Mouse (Mus musculus): ENCODE measurements around the gene Pbx1.

The Pbx1 gene

DNA sequence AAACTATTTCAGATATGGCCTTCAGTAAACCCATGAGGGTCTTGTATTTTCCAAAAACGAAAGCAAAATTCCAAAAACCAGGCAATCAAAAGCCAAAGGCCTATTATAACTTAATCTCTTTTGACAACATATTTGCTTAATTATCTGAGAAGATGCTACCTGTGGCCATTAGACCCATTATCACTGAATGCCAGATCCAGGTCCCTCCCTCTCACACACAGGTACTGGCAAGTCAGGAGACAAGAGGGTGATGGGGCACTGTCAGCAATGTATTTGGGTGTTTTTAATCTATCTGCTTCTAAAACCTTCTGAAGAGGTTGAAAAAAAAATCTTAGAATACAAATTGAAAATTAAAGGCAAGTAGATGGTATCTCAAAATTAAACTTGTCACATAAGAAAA lies 138.4 kb downstream of the Pbx1 start:
- no peak for DNase-seq

DNA sequence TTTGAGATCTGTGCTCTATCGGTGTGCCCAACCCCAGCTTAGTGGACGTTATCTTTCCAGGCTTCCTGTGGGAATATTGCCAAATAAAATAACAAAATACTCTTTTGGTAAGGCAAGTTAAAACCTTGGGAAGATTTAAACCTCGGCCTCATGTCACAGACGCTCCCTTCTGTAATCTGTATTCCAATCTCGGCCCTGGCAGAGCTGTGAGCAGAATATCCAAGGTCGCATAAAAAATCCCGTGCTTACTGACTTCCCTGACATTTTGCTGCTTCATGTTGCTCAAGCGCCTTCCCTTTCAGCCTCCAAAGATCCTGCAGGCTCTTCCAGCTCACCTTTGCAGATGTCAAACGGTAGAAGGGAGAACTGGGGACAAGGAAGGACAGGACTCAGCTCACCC lies 140.0 kb downstream of the Pbx1 start:
- no peak for DNase-seq

DNA sequence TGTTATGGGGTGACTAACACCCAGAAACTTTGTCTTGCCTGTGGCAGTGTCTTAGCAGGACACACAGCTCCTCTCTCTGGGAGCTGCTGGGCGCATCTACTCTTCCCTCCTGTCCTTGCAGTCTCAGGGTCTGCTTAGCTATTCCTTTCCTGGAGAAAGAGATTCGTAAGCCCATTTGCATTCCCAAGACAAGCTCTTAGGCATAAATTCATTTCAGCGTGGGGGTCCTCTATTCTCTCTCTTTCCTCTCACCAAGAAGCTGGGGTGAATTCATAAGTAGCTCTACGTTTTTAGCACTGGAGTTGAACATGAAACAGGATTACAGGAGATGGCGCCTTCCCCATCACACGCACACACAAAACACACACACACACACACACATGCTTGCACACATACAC lies 140.4 kb downstream of the Pbx1 start:
- no peak for DNase-seq

DNA sequence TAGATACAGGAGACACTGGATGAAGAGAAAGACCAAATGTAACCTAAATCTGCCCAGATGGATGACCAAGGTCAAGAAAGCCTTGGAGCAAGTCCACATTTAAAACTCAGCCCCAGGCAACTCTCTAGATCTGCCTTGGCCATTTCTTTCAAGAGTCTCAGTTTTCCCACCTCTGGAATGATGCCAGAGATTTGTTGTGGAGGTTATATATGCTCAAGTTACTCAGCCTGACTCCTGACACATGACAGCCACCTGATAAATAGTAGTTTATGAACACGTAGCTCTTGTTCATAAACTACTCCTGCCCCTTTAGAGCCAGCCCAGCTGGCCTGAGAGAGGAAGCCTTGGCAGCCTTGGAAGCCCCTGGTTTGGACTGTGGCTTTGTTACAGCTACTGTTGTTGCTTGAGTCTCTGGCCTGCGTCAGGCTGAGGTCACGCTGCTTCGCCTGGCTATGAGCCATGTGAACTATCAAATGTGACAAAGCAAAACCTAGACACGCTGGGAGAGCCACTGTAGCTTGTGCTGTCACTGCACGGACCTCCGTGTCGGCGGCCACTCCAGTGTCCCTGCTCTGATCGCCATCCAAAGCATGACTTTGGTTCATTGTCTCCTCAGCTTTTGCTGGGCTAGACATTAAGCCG lies 140.9 kb downstream of the Pbx1 start:
- DNase-seq, result peak; percentile 98

DNA sequence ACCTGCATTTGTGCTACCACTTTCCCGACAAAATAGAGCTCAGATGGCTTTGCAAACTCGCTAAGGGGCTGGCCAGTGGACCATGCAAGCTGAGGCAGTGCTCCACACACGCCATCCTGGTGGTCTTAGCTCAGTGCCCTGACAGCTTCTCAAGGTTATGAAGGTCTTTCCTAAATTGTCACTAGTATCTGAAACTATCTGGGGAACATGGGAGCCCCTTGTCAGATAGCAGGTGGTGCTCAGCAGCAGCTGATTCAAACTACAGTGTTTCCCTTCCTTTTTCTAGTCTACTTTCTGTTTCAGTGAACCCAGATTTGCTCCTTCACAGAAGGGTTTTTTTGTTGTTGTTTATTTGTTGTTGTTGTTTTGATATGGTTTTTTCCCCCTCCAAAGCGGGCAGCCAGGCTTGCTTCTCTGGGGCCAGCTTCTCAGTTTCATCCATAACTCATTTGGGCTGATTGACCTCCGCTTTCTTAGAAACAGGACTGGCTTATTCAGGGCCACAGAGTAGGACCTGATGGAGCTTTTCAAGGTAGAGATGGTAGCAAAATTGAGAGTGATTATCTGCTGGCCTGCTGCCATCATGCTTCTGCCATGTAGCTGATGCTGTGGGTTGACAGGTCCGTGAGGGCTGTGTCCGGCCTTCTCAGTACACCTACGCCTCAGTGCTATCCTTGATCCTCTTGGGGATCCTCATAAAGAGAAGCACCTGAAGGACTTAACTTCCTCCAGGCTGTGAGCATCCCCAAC lies 141.7 kb downstream of the Pbx1 start:
- peak; percentile 91 for DNase-seq

DNA sequence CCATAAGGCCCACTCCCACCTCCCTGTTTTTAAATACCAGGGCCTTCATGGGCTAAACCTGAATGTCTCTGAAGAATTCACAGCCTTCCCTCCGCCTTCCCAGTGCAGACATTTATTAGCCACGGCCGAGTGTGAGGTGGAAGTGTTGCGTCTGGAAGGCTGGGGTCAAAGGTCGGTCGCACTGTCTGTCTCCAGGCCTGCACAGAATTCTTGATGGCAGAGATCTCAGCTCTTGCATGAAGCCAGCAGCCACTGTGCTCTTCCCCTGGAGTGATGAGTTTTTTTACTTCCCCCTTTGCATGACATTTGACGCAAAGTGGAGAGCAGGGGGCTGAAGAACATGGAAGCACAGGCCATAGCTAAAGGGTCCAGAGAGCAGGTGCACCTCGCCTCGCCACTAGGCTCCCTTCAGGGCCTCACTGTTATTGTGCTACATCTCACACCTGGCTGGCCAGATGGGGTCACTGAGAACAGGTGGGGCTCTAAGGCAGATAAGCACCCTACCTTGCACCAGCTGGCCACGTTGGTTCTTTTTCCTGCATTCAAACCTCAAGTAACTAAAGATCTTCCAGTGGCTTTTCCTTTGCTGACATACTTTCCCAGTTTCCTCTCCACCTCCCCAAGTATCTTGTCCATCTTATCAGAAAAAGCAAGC lies 143.1 kb downstream of the Pbx1 start:
- DNase-seq, result peak; percentile 91

DNA sequence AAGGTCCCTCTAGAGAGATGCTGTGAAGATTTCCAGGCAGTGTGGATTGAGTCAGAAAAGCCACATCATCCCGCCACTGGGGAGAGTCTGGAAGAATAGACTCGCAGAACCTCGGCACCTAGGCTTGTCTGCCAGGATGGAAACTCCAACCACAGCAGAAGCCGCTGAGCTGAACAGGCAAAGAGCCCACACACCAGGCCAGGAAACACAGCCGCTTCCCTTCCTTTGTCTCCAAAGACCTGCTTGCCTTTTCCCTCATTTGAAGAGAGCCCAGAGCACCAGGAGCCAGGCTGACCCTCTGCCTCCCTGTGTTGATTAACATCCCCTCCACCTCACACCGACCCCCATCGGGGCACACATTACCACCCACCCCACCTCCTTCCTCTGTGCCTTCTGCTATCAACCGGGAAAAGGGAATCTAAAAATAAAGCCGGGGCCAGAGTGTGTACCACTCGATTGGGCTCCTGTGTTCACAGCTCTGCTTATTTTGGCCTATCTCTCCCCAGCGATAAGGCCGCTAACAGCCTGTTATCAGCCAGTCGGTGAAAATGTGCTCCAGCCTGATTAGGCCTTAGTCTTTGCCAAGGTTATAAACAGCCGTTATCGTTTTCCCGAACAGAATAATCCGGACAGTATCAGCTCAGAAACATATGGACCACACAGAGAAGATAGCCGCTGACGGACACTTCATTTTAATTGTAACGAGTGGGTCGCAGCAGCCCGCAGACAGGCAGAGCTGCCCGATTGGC lies 144.1 kb downstream of the Pbx1 start:
- DNase-seq, result peak; percentile 98

DNA sequence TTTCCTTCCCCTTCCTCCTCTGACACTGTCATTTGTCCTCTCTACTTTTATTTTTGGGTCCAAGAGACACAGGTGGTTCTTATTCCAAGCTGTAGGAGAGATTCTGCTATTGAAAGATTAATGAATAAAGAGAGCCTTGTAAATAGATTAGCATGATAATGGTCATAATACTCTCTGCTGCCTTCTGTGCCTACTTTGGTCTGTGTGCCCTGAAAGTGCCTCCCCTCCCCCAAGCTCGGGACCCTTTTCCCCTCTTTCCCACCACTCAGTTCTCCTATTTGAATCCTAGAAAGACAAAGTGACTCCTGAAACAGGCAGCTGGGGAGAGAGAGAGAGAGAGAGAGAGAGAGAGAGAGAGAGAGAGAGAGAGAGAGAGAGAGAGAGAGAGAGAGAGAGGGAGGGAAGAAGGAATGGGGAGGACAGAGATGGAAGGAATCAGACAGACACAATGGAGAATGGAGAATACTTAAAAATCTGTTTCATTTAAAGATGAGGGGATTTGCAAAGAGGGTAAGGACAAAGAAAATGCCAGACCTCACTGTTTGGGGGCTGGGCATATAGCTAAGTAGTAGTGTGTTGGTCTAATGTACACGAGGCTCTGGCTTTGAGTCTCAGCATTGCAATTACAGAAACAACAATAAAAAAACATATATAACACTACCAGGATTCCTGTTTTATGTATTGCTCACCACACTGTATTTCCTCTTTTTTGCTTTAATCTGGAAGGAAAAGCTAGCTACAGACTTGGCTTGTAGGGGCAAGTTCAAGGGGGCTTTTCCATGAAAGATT lies 145.0 kb downstream of the Pbx1 start:
- no peak for DNase-seq

DNA sequence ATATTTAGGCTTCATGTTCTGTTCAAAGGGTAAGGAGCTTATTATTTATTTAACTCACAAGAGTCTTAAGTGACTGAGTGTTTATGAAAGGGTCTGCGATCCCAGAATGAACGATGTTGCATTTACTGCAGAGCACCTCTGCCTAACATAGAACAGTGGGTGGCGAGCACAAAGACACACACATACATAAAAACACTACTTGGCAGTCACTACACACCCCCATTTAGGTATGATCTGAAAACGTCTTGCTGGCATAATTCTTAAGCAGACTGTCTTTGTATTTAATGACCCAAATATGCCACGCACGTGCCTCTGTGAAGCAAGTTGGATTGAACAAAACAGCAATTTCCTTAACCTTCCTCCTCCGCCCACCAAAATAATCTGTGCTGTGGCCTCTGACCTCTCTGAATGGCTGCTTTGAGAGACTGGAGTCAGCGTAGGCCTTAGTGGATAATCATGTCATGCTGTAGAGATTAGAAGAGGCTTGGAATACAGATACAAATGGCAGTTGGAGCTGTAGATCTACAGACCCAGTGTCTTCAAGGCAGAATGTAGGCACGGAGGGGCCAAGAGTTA lies 147.4 kb downstream of the Pbx1 start:
- no peak for DNase-seq

DNA sequence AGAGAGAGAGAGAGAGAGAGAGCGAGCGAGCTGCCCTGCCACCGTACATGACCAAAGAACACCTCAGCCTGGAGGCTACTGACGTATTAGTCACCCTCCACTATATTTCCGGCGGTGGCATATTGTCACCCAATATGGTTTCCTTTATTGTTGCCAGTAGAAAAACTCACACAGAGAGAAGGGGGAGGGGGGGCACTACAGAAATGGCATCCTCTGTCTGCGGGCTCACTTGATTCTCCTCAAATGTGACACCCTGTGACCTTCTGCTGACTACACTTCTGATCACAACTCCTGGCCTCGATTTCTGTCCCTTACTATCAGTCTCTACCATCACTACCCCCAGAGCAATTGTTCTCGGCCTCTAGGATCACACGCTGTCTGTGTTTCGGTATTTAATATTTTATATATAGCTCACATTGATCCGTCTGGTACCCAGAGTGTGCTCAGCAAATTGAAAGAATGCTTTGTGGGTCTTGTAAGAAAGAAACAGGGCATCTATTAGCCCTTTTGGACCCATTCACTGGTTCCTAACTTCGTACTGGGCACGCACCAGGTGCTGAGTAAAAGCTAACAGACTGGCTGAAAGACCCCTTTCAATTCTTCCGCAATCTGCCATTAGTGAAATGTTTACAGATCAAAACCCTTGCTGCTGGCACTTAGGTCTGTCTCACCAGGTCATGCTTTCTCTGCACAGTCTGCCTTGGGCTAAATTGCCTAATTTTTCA lies 148.1 kb downstream of the Pbx1 start:
- DNase-seq, result no peak

DNA sequence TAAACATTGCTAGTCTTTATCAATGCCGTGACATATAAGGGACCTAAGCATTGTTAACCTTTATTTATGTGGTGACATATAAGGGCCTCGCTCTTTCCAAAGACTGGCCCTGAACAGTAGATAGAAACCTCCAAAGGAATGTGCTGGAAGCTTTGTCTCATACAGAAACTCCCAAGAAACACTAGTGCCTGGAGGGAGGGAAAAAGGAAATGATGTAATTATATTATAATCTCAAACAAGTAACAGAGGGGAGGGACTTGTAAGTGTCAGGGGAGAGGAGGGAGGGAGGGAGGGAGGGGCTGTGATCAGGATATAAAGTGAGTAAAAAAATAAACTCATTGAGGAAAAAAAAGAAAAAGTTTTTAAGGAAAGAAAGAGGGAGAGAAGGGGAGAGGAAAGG lies 148.6 kb downstream of the Pbx1 start:
- no peak for DNase-seq

DNA sequence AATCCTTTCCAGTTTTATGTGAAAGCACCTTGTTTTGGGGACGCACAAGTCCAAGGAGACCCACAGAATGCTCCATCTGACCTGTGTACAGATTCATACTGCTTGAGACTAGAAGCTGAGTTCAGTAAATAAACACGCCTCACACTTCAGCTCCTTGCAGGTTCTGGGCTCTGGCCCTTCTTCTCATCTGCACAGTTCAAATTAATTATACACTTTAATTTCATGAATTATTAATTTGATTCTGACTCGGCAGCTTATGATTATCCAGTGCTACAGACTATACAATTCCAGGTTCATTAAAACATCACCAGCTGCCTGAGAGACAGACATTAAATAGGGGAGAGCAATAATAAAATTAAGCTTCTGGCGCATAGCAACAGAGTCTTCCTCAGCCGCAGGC lies 156.4 kb downstream of the Pbx1 start:
- no peak for DNase-seq

DNA sequence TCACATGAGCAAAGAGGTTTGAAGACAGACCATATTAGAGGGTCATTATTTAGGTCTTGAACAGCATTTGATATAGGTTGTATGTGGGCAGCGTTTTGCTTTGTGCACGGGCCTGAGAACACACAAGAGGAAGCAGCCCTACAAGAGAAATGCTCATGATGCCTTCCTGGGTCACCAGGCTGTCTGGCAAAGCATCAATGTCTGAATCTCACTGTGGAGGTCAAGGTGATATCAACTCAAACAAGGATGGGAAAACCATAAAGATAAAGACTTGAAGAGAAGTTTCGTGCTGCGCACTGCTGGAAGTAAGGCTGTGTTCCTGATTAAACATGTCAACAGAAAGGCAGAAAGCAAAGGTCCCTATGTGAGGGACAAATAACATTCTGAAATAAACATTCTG lies 157.8 kb downstream of the Pbx1 start:
- peak; percentile 55 for DNase-seq

DNA sequence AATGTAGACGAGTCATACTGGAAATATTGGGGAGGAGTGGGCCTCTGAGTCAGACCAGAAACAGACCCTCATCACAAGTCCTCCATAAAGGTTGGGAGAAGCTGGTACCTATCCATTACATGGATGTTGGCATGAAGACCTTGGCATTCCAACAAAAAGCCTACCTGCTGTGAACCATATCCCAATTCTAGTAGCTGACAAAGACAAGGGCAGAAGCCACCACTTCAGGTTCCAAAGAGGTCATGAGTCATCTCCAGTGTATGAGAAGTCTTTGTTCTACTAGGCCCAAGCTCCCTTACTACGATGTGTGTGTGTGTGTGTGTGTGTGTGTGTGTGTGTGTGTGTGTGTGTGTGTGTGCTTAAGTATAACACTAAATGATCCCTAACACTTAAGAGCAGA lies 160.0 kb downstream of the Pbx1 start:
- DNase-seq, result peak; percentile 49

DNA sequence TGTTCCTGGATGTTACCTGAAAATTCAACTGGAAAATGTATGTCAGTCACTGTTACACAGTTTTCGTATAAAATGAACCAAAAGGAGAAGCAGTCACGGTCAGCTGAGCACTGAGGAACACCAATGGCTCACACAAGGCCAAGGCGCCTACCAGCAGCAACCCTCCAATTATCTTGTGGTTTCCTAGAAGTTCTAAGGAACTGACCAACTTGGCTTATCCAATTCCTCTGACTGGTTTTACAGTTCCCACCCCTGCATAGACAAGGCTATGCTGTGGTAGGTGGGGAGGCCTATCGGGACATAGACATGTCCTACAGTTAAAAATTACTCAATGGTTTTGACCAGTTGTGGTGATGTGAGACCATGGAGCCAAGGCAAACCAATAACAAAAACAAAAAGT lies 160.9 kb downstream of the Pbx1 start:
- DNase-seq, result peak; percentile 79

DNA sequence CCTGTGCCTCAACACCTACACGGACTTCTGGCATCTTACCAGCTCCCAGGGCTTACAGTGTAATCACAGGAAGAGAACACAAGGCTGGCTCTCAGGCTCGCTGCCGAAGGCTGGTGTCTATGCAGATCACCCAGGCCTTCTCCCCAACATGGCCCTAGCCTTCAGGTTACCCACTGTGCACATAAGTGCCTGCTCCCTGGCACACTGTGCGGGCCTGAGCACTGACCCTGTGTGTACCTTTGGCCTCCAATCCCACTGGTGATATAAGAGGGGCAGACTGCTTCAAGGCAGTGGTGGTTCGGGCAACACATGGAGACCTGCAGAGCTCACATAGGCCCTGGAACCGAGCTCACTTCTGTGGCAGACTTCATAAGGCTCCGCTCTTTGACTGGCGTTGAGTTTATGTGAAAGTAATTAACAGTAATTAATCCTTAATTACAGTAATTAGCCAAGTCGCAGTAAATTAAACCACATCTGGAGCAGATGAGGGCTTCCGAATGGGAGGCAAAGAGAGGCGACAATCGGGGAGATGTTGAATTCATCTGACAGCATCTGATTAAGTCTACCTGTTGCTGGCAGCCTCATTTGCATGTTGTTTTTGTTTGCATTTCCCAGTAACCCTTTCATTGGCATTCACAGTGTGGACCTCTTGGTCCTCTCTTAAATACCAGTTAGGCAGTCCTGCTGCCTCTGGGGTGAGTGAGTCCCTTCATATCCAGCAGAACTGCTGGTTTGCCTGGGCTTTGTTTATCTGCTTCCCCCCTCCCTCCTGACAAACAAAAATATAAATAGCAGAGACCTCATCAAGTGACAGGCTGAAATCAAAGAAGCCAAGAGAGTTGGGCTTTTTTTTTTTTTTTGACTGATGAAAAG lies 163.1 kb downstream of the Pbx1 start:
- peak; percentile 84 for DNase-seq

DNA sequence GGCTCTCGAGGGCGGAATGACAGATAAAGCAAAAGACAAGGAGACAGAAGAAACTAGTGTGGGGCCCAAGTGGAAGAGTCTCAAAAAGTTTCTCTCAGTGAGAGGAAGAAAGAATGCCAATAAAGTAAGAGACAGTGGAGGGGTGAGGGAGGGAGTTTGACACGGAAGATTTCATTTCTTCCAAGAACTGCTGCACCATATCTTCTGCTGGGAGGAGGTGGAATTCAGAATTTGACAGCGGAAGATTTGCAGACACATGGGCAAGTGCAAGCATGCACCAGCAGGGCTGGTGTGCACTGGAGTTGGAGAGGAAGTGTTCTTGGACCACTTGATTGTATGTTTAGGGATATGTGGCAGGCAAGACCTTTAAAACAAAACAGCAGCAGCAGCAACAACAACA lies 163.8 kb downstream of the Pbx1 start:
- peak; percentile 64 for DNase-seq

DNA sequence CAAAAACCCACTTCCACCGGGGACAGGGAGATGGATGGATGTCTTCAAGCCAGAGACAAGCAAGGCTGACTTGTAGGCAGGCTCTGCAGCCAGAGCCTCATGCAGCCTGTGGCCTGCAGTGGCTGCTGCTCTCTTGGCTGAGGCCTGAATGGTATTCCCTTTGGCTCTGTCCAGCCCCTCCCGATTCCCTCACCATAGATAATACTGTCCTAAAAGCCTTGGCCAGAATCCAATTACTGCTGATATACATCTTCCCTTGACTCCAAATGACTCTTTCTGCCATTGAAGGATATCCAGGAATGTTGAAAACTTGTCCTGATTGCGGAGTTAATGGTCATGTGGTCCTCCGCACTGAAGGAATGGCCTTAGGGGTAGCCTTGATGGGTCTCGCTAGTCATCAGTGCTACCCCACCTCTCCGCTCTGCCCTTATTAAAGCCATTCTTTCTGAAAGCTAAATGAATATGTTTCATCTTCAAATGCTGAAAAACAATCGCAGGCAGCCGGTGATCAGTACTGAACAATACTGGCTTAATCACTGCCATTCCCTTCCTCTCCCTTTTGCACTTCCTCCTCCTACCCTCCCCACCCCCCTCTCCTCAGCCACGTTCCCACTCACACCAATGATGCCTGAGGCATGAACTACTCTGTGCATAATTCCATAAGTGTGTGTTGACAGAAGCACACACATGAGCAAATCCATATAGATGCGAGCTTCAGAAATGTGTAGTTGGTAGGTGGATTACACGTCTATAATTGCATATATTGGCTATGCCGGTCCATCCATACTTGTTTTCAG lies 166.3 kb downstream of the Pbx1 start:
- peak; percentile 68 for DNase-seq

DNA sequence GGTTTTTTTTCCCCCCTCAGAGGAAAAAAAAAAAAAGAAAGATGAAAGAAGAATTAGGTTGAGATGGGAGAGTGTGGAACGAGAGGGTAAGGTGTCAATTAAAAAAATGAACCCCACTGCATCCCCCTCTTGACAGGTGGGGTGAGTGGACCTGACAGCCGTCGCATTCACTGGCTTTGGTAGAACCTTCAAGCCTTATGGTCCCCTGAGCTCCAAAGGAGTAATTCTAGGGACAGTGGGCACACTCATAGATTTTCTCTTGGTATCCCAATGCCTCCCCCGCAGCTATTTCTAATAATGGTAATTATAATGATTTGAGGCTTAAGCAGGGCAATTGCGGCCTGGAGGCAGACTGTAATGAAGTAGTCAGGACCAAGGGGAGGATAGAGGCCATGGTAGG lies 167.0 kb downstream of the Pbx1 start:
- DNase-seq, result peak; percentile 52

DNA sequence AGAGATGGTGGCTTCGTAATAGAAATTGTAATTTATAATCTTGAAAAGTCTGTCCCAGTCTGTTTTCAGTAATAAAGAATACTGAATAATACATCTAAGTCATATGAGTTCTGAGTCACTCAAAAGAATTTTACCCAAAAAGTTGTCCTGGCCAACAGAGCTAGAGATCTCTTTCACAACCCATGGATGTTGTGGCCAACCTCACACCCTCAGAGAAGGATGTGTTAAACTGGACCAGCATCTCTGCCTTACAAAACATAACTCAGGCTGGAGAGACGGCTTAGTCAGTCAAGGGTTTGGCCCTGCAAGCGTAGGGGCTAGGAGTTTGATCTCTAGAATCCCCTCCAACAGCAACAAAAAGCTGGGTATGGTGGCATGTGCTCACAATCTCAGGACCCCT lies 171.7 kb downstream of the Pbx1 start:
- peak; percentile 93 for DNase-seq
